Mouse (Mus musculus) G1E (cell line): ENCODE data around the gene Dnah8.

Source experiments
- CTCF ChIP-seq: IDR thresholded peaks from 2 replicates; pipeline ENCODE4 v1.5.1; 2012; ENCODE audit warnings: low read depth, low read length, inconsistent platforms, mixed read lengths
- TAL1 ChIP-seq: conservative IDR thresholded peaks from 2 replicates; pipeline ENCODE4 v1.6.1; 2012; ENCODE audit warnings: low read depth, low read length, inconsistent platforms, mixed read lengths

GRCm38 (mm10) chr17:30874276-30874675 lies 250.1 kb downstream of the Dnah8 start:
- TF ChIP-seq TAL1 = no peak
- peak; percentile 53 for TF ChIP-seq CTCF
